Mouse (Mus musculus): ENCODE measurements at regions not wholly inside any gene's neighbourhood (a gene's known extent, or its start where the extent isn't known, plus 50 kb on each side); places are given as distances from the start of the nearest gene placed in this dataset.

DNA sequence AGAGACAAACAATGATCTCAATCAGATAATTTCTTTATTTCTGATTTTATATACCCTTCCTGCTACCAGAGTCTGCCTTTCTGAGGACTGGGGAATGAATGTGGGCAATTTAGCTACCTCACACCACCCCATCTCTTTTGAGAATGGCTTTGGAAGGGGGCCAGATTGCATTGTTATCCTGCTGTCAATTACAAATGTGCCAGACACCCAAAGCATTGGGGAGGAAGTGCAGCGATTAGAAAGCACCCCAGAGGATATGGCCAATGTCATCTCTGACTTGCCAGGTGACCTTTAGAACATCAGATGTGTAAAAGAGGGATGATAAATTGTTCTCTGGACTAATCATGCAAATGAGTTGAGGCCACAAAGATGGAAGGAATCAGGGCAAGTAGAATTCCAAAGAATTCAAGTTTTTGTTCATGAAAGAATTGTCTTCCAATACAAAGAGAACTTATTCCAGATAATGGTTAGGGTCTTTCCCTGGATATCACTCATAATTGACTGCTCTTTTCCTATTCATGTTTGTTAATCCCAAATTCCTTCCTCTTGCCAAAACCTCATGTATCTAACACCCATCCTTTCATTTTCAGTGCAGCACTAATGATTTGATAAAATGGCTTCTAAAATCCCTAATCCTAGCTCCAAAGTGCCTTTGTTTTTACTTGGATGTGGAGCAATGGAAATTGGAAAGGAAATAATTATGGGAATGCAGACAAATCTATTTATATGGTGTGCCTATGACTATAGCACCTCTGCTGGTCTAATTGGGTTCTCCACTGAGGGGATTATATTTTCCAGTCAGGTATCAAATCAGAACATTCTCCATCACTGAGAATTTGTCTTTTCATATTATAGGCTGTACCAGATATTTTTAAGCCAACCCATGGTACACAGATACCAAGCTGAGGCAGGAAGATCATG is 89.1 kb upstream of the Chl1 start:
- no peak overlapping the region for H3K4me3 ChIP-seq (ENCODE audit: low read length)
- no peaks in the 10 kb centered on the region for H3K27me3 ChIP-seq (replicated peaks; ENCODE audit: control insufficient read depth, insufficient read depth, low read length)
- no peaks in the 10 kb centered on the region for H3K4me1 ChIP-seq (ENCODE audit: control insufficient read depth, insufficient read depth, low read length)
- no peak overlapping the region for H3K9ac ChIP-seq (ENCODE audit: low read depth, low read length)
- no peak overlapping the region for H3K4me2 ChIP-seq (ENCODE audit: low read depth, low read length)
- 33% methylated on average over 1 of the region's 1 CpGs for WGBS
- no peak overlapping the region for H3K27ac ChIP-seq (ENCODE audit: low read length)
- no peaks in the 10 kb centered on the region for H3K36me3 ChIP-seq (ENCODE audit: control insufficient read depth, insufficient read depth, low read length)
- ATAC-seq: no peak
- H3K9me3 ChIP-seq (ENCODE audit: control insufficient read depth, low read length): no peaks in the 10 kb centered on the region

DNA sequence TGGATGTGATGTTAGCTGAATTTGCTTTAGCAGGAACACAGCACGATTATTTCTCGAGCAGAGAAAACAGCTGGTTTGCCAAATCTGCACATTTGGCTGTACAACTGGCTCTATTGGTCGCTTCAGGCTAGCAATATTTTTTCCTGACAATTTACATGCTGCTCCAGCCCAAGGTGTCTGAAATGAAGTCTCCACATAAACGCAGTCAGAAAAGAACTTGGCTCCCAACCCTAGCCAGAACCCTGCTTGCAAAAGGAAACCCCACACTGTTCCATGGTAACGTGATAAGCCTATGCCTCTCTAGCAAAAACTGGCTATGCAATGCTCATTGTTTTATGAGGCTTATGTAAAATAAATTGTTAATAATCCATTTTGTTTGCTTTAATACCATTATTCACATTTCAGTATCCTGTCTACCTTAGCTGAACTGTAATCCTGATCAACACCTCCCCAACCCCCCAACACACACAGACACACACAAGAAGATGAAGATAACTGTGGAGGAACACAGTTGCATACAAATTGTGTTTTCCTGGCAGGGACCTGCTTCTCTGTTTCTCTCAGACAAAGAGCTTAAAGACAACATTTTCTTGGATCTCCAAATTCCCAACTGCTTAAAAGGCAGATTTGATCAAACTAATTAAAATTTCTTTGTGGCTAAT is 79.3 kb upstream of the Chl1 start:
- no peaks in the 10 kb centered on the region for H3K4me1 ChIP-seq (ENCODE audit: control insufficient read depth, insufficient read depth, low read length)
- H3K9ac ChIP-seq (ENCODE audit: low read depth, low read length): no peak overlapping the region
- no peaks in the 10 kb centered on the region for H3K9me3 ChIP-seq (ENCODE audit: control insufficient read depth, low read length)
- no peak overlapping the region for H3K27ac ChIP-seq (ENCODE audit: low read length)
- no peaks in the 10 kb centered on the region for H3K36me3 ChIP-seq (ENCODE audit: control insufficient read depth, insufficient read depth, low read length)
- ATAC-seq: no peak
- H3K27me3 ChIP-seq (replicated peaks; ENCODE audit: control insufficient read depth, insufficient read depth, low read length): no peaks in the 10 kb centered on the region
- WGBS: 62% methylated on average over 5 of the region's 5 CpGs
- no peak overlapping the region for H3K4me2 ChIP-seq (ENCODE audit: low read depth, low read length)
- no peak overlapping the region for H3K4me3 ChIP-seq (ENCODE audit: low read length)

DNA sequence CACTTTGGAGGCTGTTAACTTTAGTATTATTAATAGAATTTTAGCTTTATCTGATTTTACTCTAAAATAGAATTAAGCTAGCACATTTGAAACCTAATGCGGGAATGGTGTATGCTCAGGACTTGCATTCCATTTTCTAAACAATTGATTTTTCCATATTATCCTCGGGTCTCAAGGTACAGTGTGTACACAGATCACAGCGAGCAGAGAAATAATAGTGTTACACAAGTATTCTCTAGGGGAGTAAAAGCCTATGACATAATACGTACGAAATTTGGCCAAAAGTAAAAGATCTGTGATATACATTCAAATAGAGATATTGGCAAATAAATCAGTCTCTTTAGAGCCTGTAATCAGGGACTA is 78.8 kb upstream of the Chl1 start:
- H3K9me3 ChIP-seq (ENCODE audit: control insufficient read depth, low read length): no peaks in the 10 kb centered on the region
- H3K27me3 ChIP-seq (replicated peaks; ENCODE audit: control insufficient read depth, insufficient read depth, low read length): no peaks in the 10 kb centered on the region
- no peak overlapping the region for H3K4me2 ChIP-seq (ENCODE audit: low read depth, low read length)
- ATAC-seq: no peak
- H3K9ac ChIP-seq (ENCODE audit: low read depth, low read length): no peak overlapping the region
- no peak overlapping the region for H3K27ac ChIP-seq (ENCODE audit: low read length)
- no peak overlapping the region for H3K4me3 ChIP-seq (ENCODE audit: low read length)
- WGBS: 69% methylated on average over 5 of the region's 5 CpGs
- H3K36me3 ChIP-seq (ENCODE audit: control insufficient read depth, insufficient read depth, low read length): no peaks in the 10 kb centered on the region
- no peaks in the 10 kb centered on the region for H3K4me1 ChIP-seq (ENCODE audit: control insufficient read depth, insufficient read depth, low read length)
